Mouse (Mus musculus) lung, embryonic 14.5 days (tissue): ENCODE results near the gene Snta1. TPM values are rescaled to one million over a fixed set of nuclear protein-coding genes. Genes with fewer than 3 reads are reported as not detected.
A peak's percentile ranks its signal among the peaks of the same experiment; 100 is the strongest.

ENCODE experiments used
- ATAC-seq: fragments of 200-750 bp; cut with Nextera tagmentation; 2 replicates; pipeline ENCODE4 v1.8.0; 2017; ENCODE audit warnings: mild to moderate bottlenecking, moderate TSS enrichment, moderate library complexity; ENCODE audit not compliant: insufficient read depth
- DNase-seq: peaks from one replicate; pipeline ENCODE4 v3.0.0-alpha.2; 2015
- H3K27ac ChIP-seq: fragments of 300-500 bp; sonication (generic); 2 replicates; pipeline ENCODE4 v1.5.1; 2014; ENCODE audit warnings: low read depth, mild to moderate bottlenecking, moderate library complexity
- H3K27me3 ChIP-seq: fragments of 300-500 bp; sonication (generic); 2 replicates; pipeline ENCODE4 v1.6.1; 2014; ENCODE audit warnings: low read length, control low read depth; ENCODE audit not compliant: insufficient read depth
- H3K36me3 ChIP-seq: fragments of 300-500 bp; sonication (generic); 2 replicates; pipeline ENCODE4 v1.6.1; 2014; ENCODE audit warnings: control low read depth; ENCODE audit not compliant: insufficient read depth
- H3K4me1 ChIP-seq: fragments of 300-500 bp; sonication (generic); 2 replicates; pipeline ENCODE4 v1.6.1; 2014; ENCODE audit warnings: antibody characterized with exemption, control low read depth; ENCODE audit not compliant: insufficient read depth
- H3K4me2 ChIP-seq: fragments of 300-500 bp; sonication (generic); 2 replicates; pipeline ENCODE4 v1.6.1; 2014; ENCODE audit warnings: mild to moderate bottlenecking
- H3K4me3 ChIP-seq: fragments of 300-500 bp; sonication (generic); 2 replicates; pipeline ENCODE4 v1.5.1; 2014; ENCODE audit warnings: low read depth, low read length
- H3K9ac ChIP-seq: fragments of 300-500 bp; sonication (generic); 2 replicates; pipeline ENCODE4 v1.6.1; 2014
- H3K9me3 ChIP-seq: fragments of 300-500 bp; sonication (generic); 2 replicates; pipeline ENCODE4 v1.6.1; 2016; ENCODE audit warnings: low read depth, low read length, control low read depth
- CTCF ChIP-seq: IDR thresholded peaks from 2 replicates; pipeline ENCODE4 v1.5.1; 2016; ENCODE audit warnings: antibody characterized with exemption, low read depth
- WGBS: fragments of 180-500 bp; shearing (Covaris S2); extraction: QIAGEN DNeasy Blood & Tissue Kit; methylation state at CpG from one replicate; pipeline ENCODE4 v1.1.7; 2014; 5-methylcytosine and 5-hydroxymethylcytosine counted together
- polyA plus RNA-seq: library from polyadenylated mRNA; unstranded; fragments of >200 nt; fragmentation: Nextera tagmentation; extraction: Ambion mirVana; gene quantifications from 2 replicates; pipeline ENCODE4 v1.2.1, GENCODE M21; 2014

The Snta1 gene
- polyA plus RNA-seq, 1 experiment from 2014 or later = 3.8 TPM

GRCm38 (mm10) chr2:154410355-154410754, 2.5 kb upstream of the Snta1 start:
- Histone ChIP-seq H3K4me1 (no peaks in the 10 kb centered on the region), H3K27me3 (0 out of 2 replicates have a peak, but pooled peaks cover 2% of the 10 kb centered on the region), H3K4me3 (no peak overlapping the region), H3K9ac (no peak overlapping the region), H3K36me3 (no peaks in the 10 kb centered on the region), H3K27ac (no peak overlapping the region), H3K9me3 (no peaks in the 10 kb centered on the region), H3K4me2 (no peak overlapping the region)
- WGBS = 55% methylated on average over 2 of the region's 2 CpGs
- TF ChIP-seq CTCF = no peak
- DNase-seq (peak; percentile 47), ATAC-seq (no peak)

GRCm38 (mm10) chr2:154407063-154407642, 746 bp downstream of the Snta1 start:
- H3K36me3 ChIP-seq = no peaks in the 10 kb centered on the region
- no peaks in the 10 kb centered on the region for H3K9me3 ChIP-seq
- ATAC-seq (no peak), DNase-seq (no peak)
- 0 out of 2 replicates have a peak, but pooled peaks cover 2% of the 10 kb centered on the region for H3K27me3 ChIP-seq
- 29% methylated on average over 11 of the region's 11 CpGs for WGBS
- peak overlapping the region; percentile 68 for H3K9ac ChIP-seq
- H3K4me1 ChIP-seq = peaks cover 8% of the 10 kb centered on the region
- no peak overlapping the region for H3K27ac ChIP-seq
- H3K4me2 ChIP-seq = peak overlapping the region; percentile 81
- TF ChIP-seq CTCF = no peak
- H3K4me3 ChIP-seq = peak overlapping the region; percentile 67

- TF ChIP-seq CTCF = no peak
- ATAC-seq (no peak), DNase-seq (no peak)
- Histone ChIP-seq H3K4me1 (peaks cover 8% of the 10 kb centered on the region), H3K4me3 (no peak overlapping the region), H3K36me3 (no peaks in the 10 kb centered on the region), H3K27ac (no peak overlapping the region), H3K9ac (no peak overlapping the region), H3K27me3 (0 out of 2 replicates have a peak, but pooled peaks cover 2% of the 10 kb centered on the region), H3K9me3 (no peaks in the 10 kb centered on the region), H3K4me2 (no peak overlapping the region)
- 59% methylated on average over 5 of the region's 5 CpGs for WGBS
Measured at GRCm38 (mm10) chr2:154405447-154405994, 2.4 kb downstream of the Snta1 start.

GRCm38 (mm10) chr2:154402811-154403210, 5.1 kb downstream of the Snta1 start:
- H3K4me3 ChIP-seq = no peak overlapping the region
- peak; percentile 95 for DNase-seq
- H3K36me3 ChIP-seq = no peaks in the 10 kb centered on the region
- ATAC-seq = peak; percentile 91
- TF ChIP-seq CTCF = peak; percentile 58
- H3K9me3 ChIP-seq = no peaks in the 10 kb centered on the region
- H3K27ac ChIP-seq = peak overlapping the region; percentile 76
- 0 out of 2 replicates have a peak overlapping the region, but pooled peaks have one; percentile 1 for H3K4me2 ChIP-seq
- no peak overlapping the region for H3K9ac ChIP-seq
- H3K4me1 ChIP-seq = peaks cover 8% of the 10 kb centered on the region
- WGBS = 4% methylated on average over 7 of the region's 7 CpGs
- H3K27me3 ChIP-seq = 0 out of 2 replicates have a peak, but pooled peaks cover 2% of the 10 kb centered on the region

- Histone ChIP-seq H3K9ac (no peak overlapping the region), H3K36me3 (no peaks in the 10 kb centered on the region), H3K27ac (no peak overlapping the region), H3K4me1 (peaks cover 8% of the 10 kb centered on the region), H3K4me3 (no peak overlapping the region), H3K4me2 (no peak overlapping the region), H3K27me3 (no peaks in the 10 kb centered on the region), H3K9me3 (no peaks in the 10 kb centered on the region)
- DNase-seq (no peak), ATAC-seq (no peak)
- 28% methylated on average over 1 of the region's 1 CpGs for WGBS
- TF ChIP-seq CTCF = no peak
Measured at GRCm38 (mm10) chr2:154401976-154402375, 5.9 kb downstream of the Snta1 start.

- Histone ChIP-seq H3K36me3 (no peaks in the 10 kb centered on the region), H3K9ac (no peak overlapping the region), H3K4me1 (peaks cover 8% of the 10 kb centered on the region), H3K27me3 (no peaks in the 10 kb centered on the region), H3K9me3 (no peaks in the 10 kb centered on the region), H3K27ac (no peak overlapping the region), H3K4me3 (no peak overlapping the region), H3K4me2 (no peak overlapping the region)
- no peak for TF ChIP-seq CTCF
- no peak for DNase-seq
- 74% methylated on average over 2 of the region's 2 CpGs for WGBS
- no peak for ATAC-seq
Measured at GRCm38 (mm10) chr2:154399325-154399724, 8.6 kb downstream of the Snta1 start.

GRCm38 (mm10) chr2:154398267-154398666, 9.6 kb downstream of the Snta1 start:
- Histone ChIP-seq H3K9ac (no peak overlapping the region), H3K4me2 (no peak overlapping the region), H3K9me3 (no peaks in the 10 kb centered on the region), H3K27ac (no peak overlapping the region), H3K27me3 (no peaks in the 10 kb centered on the region), H3K4me3 (no peak overlapping the region), H3K36me3 (no peaks in the 10 kb centered on the region), H3K4me1 (peaks cover 4% of the 10 kb centered on the region)
- no peak for DNase-seq
- WGBS = 80% methylated on average over 7 of the region's 7 CpGs
- no peak for ATAC-seq
- no peak for TF ChIP-seq CTCF
